Mouse (Mus musculus): ENCODE data around the gene Rnf144b. TPM values are rescaled to one million over a fixed set of nuclear protein-coding genes. Genes with fewer than 3 reads are reported as not detected.

The Rnf144b gene
- polyA plus RNA-seq, 1 experiment from 2014 or later = 1.0 TPM

GRCm38 (mm10) chr13:47099265-47099664 lies 23.2 kb upstream of the Rnf144b start:
- Histone ChIP-seq H3K4me1 (ENCODE audit: control insufficient read depth, insufficient read depth, low read length) (peaks cover 11% of the 10 kb centered on the region), H3K36me3 (ENCODE audit: control insufficient read depth, insufficient read depth, low read length) (0 out of 2 replicates have a peak, but pooled peaks cover 2% of the 10 kb centered on the region), H3K9me3 (ENCODE audit: control insufficient read depth, low read length) (no peaks in the 10 kb centered on the region), H3K4me3 (ENCODE audit: low read length) (no peak overlapping the region), H3K27ac (ENCODE audit: low read length) (no peak overlapping the region), H3K9ac (ENCODE audit: low read depth, low read length) (no peak overlapping the region), H3K4me2 (ENCODE audit: low read depth, low read length) (no peak overlapping the region), H3K27me3 (replicated peaks; ENCODE audit: control insufficient read depth, insufficient read depth, low read length) (no peaks in the 10 kb centered on the region)
- no peak for ATAC-seq
- 75% methylated on average over 7 of the region's 7 CpGs for WGBS

DNA sequence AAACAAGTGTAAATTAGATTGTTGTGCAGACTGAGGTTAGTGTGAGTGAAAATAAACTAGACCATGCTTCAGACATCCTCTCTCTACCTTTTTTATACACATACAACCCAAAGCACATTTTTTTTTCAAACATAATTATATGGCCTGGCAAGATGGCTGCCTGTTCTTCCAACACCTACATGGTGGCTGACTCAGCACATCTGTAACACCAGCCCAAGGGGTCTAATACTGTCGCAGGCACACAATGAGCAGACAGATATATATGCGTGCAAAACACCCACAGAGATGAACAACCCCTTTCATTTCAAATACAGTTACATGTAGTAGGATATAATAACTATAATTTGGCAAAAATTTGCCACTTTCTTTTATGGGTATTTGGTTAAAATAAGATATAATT lies 21.9 kb upstream of the Rnf144b start:
- Histone ChIP-seq H3K4me1 (ENCODE audit: control insufficient read depth, insufficient read depth, low read length) (peaks cover 13% of the 10 kb centered on the region), H3K4me3 (ENCODE audit: low read length) (no peak overlapping the region), H3K27ac (ENCODE audit: low read length) (no peak overlapping the region), H3K9me3 (ENCODE audit: control insufficient read depth, low read length) (no peaks in the 10 kb centered on the region), H3K9ac (ENCODE audit: low read depth, low read length) (no peak overlapping the region), H3K27me3 (replicated peaks; ENCODE audit: control insufficient read depth, insufficient read depth, low read length) (no peaks in the 10 kb centered on the region), H3K4me2 (ENCODE audit: low read depth, low read length) (no peak overlapping the region), H3K36me3 (ENCODE audit: control insufficient read depth, insufficient read depth, low read length) (0 out of 2 replicates have a peak, but pooled peaks cover 2% of the 10 kb centered on the region)
- no peak for ATAC-seq
- WGBS = 90% methylated on average over 2 of the region's 2 CpGs

- no peak overlapping the region for H3K27ac ChIP-seq (ENCODE audit: low read length)
- H3K4me3 ChIP-seq (ENCODE audit: low read length) = peak overlapping the region; percentile 96
- H3K9ac ChIP-seq (ENCODE audit: low read depth, low read length) = no peak overlapping the region
- H3K4me2 ChIP-seq (ENCODE audit: low read depth, low read length) = peak overlapping the region; percentile 81
- peaks cover 17% of the 10 kb centered on the region for H3K4me1 ChIP-seq (ENCODE audit: control insufficient read depth, insufficient read depth, low read length)
- no peaks in the 10 kb centered on the region for H3K27me3 ChIP-seq (replicated peaks; ENCODE audit: control insufficient read depth, insufficient read depth, low read length)
- H3K9me3 ChIP-seq (ENCODE audit: control insufficient read depth, low read length) = no peaks in the 10 kb centered on the region
- no peak for ATAC-seq
- H3K36me3 ChIP-seq (ENCODE audit: control insufficient read depth, insufficient read depth, low read length) = no peaks in the 10 kb centered on the region
- WGBS = 17% methylated on average over 2 of the region's 2 CpGs
Observed at GRCm38 (mm10) chr13:47104146-47104545, 18.3 kb upstream of the Rnf144b start.

GRCm38 (mm10) chr13:47104856-47105541 lies 17.5 kb upstream of the Rnf144b start:
- peaks cover 17% of the 10 kb centered on the region for H3K4me1 ChIP-seq (ENCODE audit: control insufficient read depth, insufficient read depth, low read length)
- peak overlapping the region; percentile 96 for H3K9ac ChIP-seq (ENCODE audit: low read depth, low read length)
- peak overlapping the region; percentile 100 for H3K27ac ChIP-seq (ENCODE audit: low read length)
- no peaks in the 10 kb centered on the region for H3K27me3 ChIP-seq (replicated peaks; ENCODE audit: control insufficient read depth, insufficient read depth, low read length)
- no peaks in the 10 kb centered on the region for H3K9me3 ChIP-seq (ENCODE audit: control insufficient read depth, low read length)
- H3K4me3 ChIP-seq (ENCODE audit: low read length) = peak overlapping the region; percentile 96
- WGBS = under 1% methylated on average over 25 of the region's 25 CpGs
- H3K36me3 ChIP-seq (ENCODE audit: control insufficient read depth, insufficient read depth, low read length) = no peaks in the 10 kb centered on the region
- H3K4me2 ChIP-seq (ENCODE audit: low read depth, low read length) = peak overlapping the region; percentile 81
- ATAC-seq = no peak

DNA sequence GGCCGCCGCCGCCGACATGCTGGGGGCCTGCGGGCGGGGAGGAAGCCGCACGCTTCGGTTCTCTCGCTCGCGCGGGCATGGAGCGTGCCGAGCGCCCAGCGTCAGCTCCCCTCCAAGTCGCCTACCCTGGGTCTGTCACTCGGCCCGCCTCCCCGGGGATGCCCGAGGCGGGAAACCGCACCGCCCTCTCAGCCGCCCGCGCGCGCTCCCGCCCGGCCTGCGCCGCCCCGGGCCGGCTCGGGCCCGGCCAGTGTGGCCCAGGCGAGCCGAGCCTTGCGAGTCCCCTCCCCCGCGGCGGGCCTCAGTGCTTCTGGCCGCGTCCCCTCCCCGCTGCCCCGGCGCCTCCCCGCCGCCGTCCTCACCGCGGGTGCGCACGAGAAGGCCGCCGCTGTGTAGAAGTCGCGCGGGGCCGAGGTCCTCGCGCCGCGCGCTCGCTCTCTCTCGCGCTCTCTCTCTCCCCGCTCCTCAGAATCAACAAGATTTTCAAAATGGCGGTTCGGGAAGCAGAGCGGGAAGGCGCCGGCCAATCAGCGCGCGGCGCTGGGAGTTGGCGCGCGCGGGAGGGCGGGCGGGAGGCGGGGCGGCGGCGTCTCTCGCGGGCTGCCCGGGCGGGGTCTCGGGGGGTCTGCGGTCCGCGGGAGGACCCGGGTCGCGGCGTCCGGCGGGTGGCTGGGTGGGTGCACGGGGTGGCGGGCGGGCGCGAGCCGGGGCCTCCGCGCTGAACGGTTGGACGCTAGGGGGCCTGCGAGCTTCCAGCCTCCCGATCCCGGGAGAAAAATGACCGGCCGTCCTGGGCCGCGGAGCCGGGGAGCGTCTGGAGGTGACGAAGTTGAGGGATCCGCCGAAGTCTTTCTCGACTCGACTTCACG lies 16.5 kb upstream of the Rnf144b start, which contains the start of gene Dek:
Gene Dek (minus strand): TSS at position 491 of the 869 bp plus-strand sequence.
- Histone ChIP-seq H3K4me1 (ENCODE audit: control insufficient read depth, insufficient read depth, low read length) (peaks cover 17% of the 10 kb centered on the region), H3K9ac (ENCODE audit: low read depth, low read length) (peak within 1 kb of the TSS; percentile 96), H3K27me3 (replicated peaks; ENCODE audit: control insufficient read depth, insufficient read depth, low read length) (no peaks in the 10 kb centered on the region), H3K4me2 (ENCODE audit: low read depth, low read length) (peak within 1 kb of the TSS; percentile 81), H3K27ac (ENCODE audit: low read length) (peak within 1 kb of the TSS; percentile 100), H3K4me3 (ENCODE audit: low read length) (peak within 1 kb of the TSS; percentile 96), H3K9me3 (ENCODE audit: control insufficient read depth, low read length) (no peaks in the 10 kb centered on the region), H3K36me3 (ENCODE audit: control insufficient read depth, insufficient read depth, low read length) (no peaks in the 10 kb centered on the region)
- under 1% methylated on average over 114 of the region's 129 CpGs for WGBS
- ATAC-seq = peak; percentile 95

GRCm38 (mm10) chr13:47106580-47106888 lies 15.9 kb upstream of the Rnf144b start:
- H3K27me3 ChIP-seq (replicated peaks; ENCODE audit: control insufficient read depth, insufficient read depth, low read length) = no peaks in the 10 kb centered on the region
- peak overlapping the region; percentile 100 for H3K27ac ChIP-seq (ENCODE audit: low read length)
- under 1% methylated on average over 20 of the region's 20 CpGs for WGBS
- H3K36me3 ChIP-seq (ENCODE audit: control insufficient read depth, insufficient read depth, low read length) = no peaks in the 10 kb centered on the region
- ATAC-seq = peak; percentile 29; the same call in 1 of the 2 replicates
- peak overlapping the region; percentile 96 for H3K9ac ChIP-seq (ENCODE audit: low read depth, low read length)
- peaks cover 17% of the 10 kb centered on the region for H3K4me1 ChIP-seq (ENCODE audit: control insufficient read depth, insufficient read depth, low read length)
- H3K4me2 ChIP-seq (ENCODE audit: low read depth, low read length) = peak overlapping the region; percentile 77
- H3K4me3 ChIP-seq (ENCODE audit: low read length) = peak overlapping the region; percentile 96
- H3K9me3 ChIP-seq (ENCODE audit: control insufficient read depth, low read length) = no peaks in the 10 kb centered on the region

DNA sequence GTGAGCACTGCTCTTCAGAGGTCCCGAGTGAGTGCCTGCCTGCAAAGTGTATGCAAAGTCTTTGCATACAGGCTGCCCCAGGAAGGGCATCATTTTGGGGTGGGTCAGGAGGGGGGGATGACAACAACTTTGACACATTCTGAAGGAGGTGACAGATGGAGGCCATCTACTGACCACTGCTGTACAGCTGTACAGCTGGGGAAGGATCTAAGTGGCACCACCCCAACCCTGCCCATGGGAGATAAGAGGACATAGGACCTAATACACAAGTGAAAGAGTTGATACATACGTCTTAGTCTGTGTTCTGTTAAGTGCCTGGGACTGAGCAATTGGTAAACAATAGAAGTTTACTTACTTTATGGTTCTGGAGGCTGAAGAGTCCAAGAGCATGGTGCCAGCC lies 13.2 kb upstream of the Rnf144b start:
- Histone ChIP-seq H3K4me3 (ENCODE audit: low read length) (no peak overlapping the region), H3K9me3 (ENCODE audit: control insufficient read depth, low read length) (no peaks in the 10 kb centered on the region), H3K4me1 (ENCODE audit: control insufficient read depth, insufficient read depth, low read length) (peaks cover 6% of the 10 kb centered on the region), H3K4me2 (ENCODE audit: low read depth, low read length) (no peak overlapping the region), H3K27ac (ENCODE audit: low read length) (no peak overlapping the region), H3K27me3 (replicated peaks; ENCODE audit: control insufficient read depth, insufficient read depth, low read length) (no peaks in the 10 kb centered on the region), H3K36me3 (ENCODE audit: control insufficient read depth, insufficient read depth, low read length) (no peaks in the 10 kb centered on the region), H3K9ac (ENCODE audit: low read depth, low read length) (no peak overlapping the region)
- no peak for ATAC-seq
- WGBS = 52% methylated on average over 2 of the region's 2 CpGs

GRCm38 (mm10) chr13:47111185-47111584 lies 11.3 kb upstream of the Rnf144b start:
- no peak overlapping the region for H3K9ac ChIP-seq (ENCODE audit: low read depth, low read length)
- no peaks in the 10 kb centered on the region for H3K9me3 ChIP-seq (ENCODE audit: control insufficient read depth, low read length)
- H3K36me3 ChIP-seq (ENCODE audit: control insufficient read depth, insufficient read depth, low read length) = no peaks in the 10 kb centered on the region
- no peaks in the 10 kb centered on the region for H3K27me3 ChIP-seq (replicated peaks; ENCODE audit: control insufficient read depth, insufficient read depth, low read length)
- H3K4me2 ChIP-seq (ENCODE audit: low read depth, low read length) = no peak overlapping the region
- peaks cover 4% of the 10 kb centered on the region; the same call in 1 of the 2 replicates for H3K4me1 ChIP-seq (ENCODE audit: control insufficient read depth, insufficient read depth, low read length)
- no peak overlapping the region for H3K27ac ChIP-seq (ENCODE audit: low read length)
- WGBS = 78% methylated on average over 3 of the region's 3 CpGs
- no peak overlapping the region for H3K4me3 ChIP-seq (ENCODE audit: low read length)
- ATAC-seq = no peak

DNA sequence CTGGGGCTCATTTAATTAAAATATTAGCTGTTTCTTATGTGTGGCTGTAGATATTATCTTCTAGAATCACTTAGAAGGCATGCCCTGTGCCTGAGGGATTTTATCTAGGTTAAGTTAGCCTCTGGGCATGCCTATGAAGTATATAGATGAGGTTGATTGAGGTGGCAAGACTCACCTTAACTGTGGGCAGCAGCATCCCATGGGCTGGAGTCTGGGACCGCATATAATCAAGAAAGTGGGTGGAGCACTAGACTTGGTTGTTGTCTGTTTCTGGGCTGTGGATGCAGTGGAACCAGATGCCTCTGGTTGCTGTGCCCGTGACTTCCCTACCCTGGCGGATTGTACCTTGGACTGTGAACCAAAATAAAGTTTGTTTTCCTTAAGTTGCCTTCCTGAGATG lies 10.4 kb upstream of the Rnf144b start:
- peaks cover 2% of the 10 kb centered on the region; the same call in 1 of the 2 replicates for H3K4me1 ChIP-seq (ENCODE audit: control insufficient read depth, insufficient read depth, low read length)
- H3K27ac ChIP-seq (ENCODE audit: low read length) = no peak overlapping the region
- no peaks in the 10 kb centered on the region for H3K27me3 ChIP-seq (replicated peaks; ENCODE audit: control insufficient read depth, insufficient read depth, low read length)
- H3K36me3 ChIP-seq (ENCODE audit: control insufficient read depth, insufficient read depth, low read length) = no peaks in the 10 kb centered on the region
- 82% methylated on average over 3 of the region's 3 CpGs for WGBS
- H3K4me3 ChIP-seq (ENCODE audit: low read length) = no peak overlapping the region
- H3K4me2 ChIP-seq (ENCODE audit: low read depth, low read length) = no peak overlapping the region
- H3K9me3 ChIP-seq (ENCODE audit: control insufficient read depth, low read length) = no peaks in the 10 kb centered on the region
- H3K9ac ChIP-seq (ENCODE audit: low read depth, low read length) = no peak overlapping the region
- ATAC-seq = no peak

Measured in intestine, embryonic 16.5 days (tissue).